Mouse (Mus musculus) lung, adult 2 months (tissue): ENCODE data around the gene Foxe1.

Source experiments
- CTCF ChIP-seq: fragments of 200-500 bp; IDR thresholded peaks from 2 replicates; pipeline ENCODE4 v1.5.1; 2011; ENCODE audit warnings: mild to moderate bottlenecking, low read length, control low read depth; ENCODE audit not compliant: insufficient read depth
- POLR2A ChIP-seq: fragments of 200-500 bp; IDR thresholded peaks from 2 replicates; pipeline ENCODE4 v1.6.1; 2011; ENCODE audit warnings: low read depth, mild to moderate bottlenecking, control low read depth, low read length, borderline replicate concordance; ENCODE audit errors: extremely low read depth

- no peak for TF ChIP-seq POLR2A
- TF ChIP-seq CTCF: no peak
Measured at GRCm38 (mm10) chr4:46304071-46304470, 39.3 kb upstream of the Foxe1 start.
